8 mouse cellular contexts compared by ENCODE assay signal in genomic region chr6:22070603-22071322, GRCm38 (mm10).
DNase-seq lines count a peak whose midpoint lies in the region; ATAC-seq lines count a peak whose summit lies in the region.

No protein-coding gene starts in this region.

- peak overlapping the region; percentile 25 for H3K4me2 ChIP-seq in forebrain, embryonic 15.5 days (replicated peaks)
- H3K4me2 ChIP-seq in forebrain, embryonic 11.5 days (ENCODE audit: low read depth, low read length, severe bottlenecking): no peak overlapping the region
- H3K4me2 ChIP-seq in embryonic facial prominence, embryonic 12.5 days (replicated peaks): no peak overlapping the region
- peak overlapping the region; percentile 25; the same call in 1 of the 2 replicates for H3K4me2 ChIP-seq in midbrain, embryonic 15.5 days

- peaks cover 2% of the 10 kb centered on the region; the same call in 1 of the 2 replicates for H3K4me1 ChIP-seq in forebrain, embryonic 15.5 days
- no peaks in the 10 kb centered on the region for H3K4me1 ChIP-seq in forebrain, embryonic 11.5 days (replicated peaks; ENCODE audit: control insufficient read depth, insufficient read depth, low read length)
- H3K4me1 ChIP-seq in embryonic facial prominence, embryonic 12.5 days: no peaks in the 10 kb centered on the region
- H3K4me1 ChIP-seq in midbrain, embryonic 15.5 days: 0 out of 2 replicates have a peak, but pooled peaks cover 5% of the 10 kb centered on the region

- no peak for DNase-seq in forebrain, embryonic 11.5 days (ENCODE audit: low spot score)
- peak; percentile 3 to 4 for DNase-seq in left cerebral cortex, adult 18-20 months (ENCODE audit: low spot score in 2 of 2)
- no peak for DNase-seq in left cerebral cortex, adult 11 months (ENCODE audit: low spot score)
- DNase-seq in adrenal gland, postnatal 4 days (ENCODE audit: low spot score in 2 of 2): no peak

- H3K4me3 ChIP-seq in forebrain, embryonic 15.5 days: peak overlapping the region; percentile 4; the same call in 1 of the 2 replicates
- no peak overlapping the region for H3K4me3 ChIP-seq in forebrain, embryonic 11.5 days (ENCODE audit: low read depth, low read length)
- H3K4me3 ChIP-seq in embryonic facial prominence, embryonic 12.5 days: no peak overlapping the region
- H3K4me3 ChIP-seq in midbrain, embryonic 15.5 days: peak overlapping the region; percentile 12; the same call in 1 of the 2 replicates

- H3K27me3 ChIP-seq in forebrain, embryonic 15.5 days: no peaks in the 10 kb centered on the region
- no peaks in the 10 kb centered on the region for H3K27me3 ChIP-seq in forebrain, embryonic 11.5 days (ENCODE audit: control insufficient read depth, insufficient read depth, low read length)
- no peaks in the 10 kb centered on the region for H3K27me3 ChIP-seq in embryonic facial prominence, embryonic 12.5 days
- no peaks in the 10 kb centered on the region for H3K27me3 ChIP-seq in midbrain, embryonic 15.5 days (replicated peaks)

- ATAC-seq in forebrain, embryonic 15.5 days (replicated peaks): peak; percentile 57; the same call in 1 of the 2 replicates
- no peak for ATAC-seq in forebrain, embryonic 11.5 days (replicated peaks; ENCODE audit: low FRiP score)
- peak; percentile 15; the same call in 1 of the 2 replicates for ATAC-seq in embryonic facial prominence, embryonic 12.5 days (ENCODE audit: insufficient number of reproducible peaks, insufficient read depth, low FRiP score, low TSS enrichment)
- ATAC-seq in midbrain, embryonic 15.5 days (replicated peaks): peak; percentile 70
- no peak for ATAC-seq in megakaryocyte progenitor cell, adult 5-6 weeks (replicated peaks; ENCODE audit: poor library complexity)

- no peak overlapping the region for H3K27ac ChIP-seq in forebrain, embryonic 15.5 days (replicated peaks)
- no peak overlapping the region for H3K27ac ChIP-seq in forebrain, embryonic 11.5 days (ENCODE audit: low read depth, low read length)
- H3K27ac ChIP-seq in embryonic facial prominence, embryonic 12.5 days: no peak overlapping the region
- H3K27ac ChIP-seq in midbrain, embryonic 15.5 days: no peak overlapping the region; the same call in 1 of the 2 replicates

- 80% methylated on average over 15 of the region's 15 CpGs for WGBS in forebrain, embryonic 15.5 days
- 85% methylated on average over 15 of the region's 15 CpGs for WGBS in forebrain, embryonic 11.5 days
- WGBS in embryonic facial prominence, embryonic 12.5 days: 85% methylated on average over 15 of the region's 15 CpGs
- WGBS in midbrain, embryonic 15.5 days: 81% methylated on average over 15 of the region's 15 CpGs

- no peaks in the 10 kb centered on the region for H3K9me3 ChIP-seq in forebrain, embryonic 15.5 days
- no peaks in the 10 kb centered on the region for H3K9me3 ChIP-seq in forebrain, embryonic 11.5 days (ENCODE audit: control insufficient read depth, low read length)
- H3K9me3 ChIP-seq in embryonic facial prominence, embryonic 12.5 days: no peaks in the 10 kb centered on the region
- no peaks in the 10 kb centered on the region for H3K9me3 ChIP-seq in midbrain, embryonic 15.5 days

- no peaks in the 10 kb centered on the region for H3K36me3 ChIP-seq in forebrain, embryonic 15.5 days
- H3K36me3 ChIP-seq in forebrain, embryonic 11.5 days (ENCODE audit: control insufficient read depth, insufficient read depth, low read length): no peaks in the 10 kb centered on the region
- no peaks in the 10 kb centered on the region for H3K36me3 ChIP-seq in embryonic facial prominence, embryonic 12.5 days
- H3K36me3 ChIP-seq in midbrain, embryonic 15.5 days (replicated peaks): no peaks in the 10 kb centered on the region

- H3K9ac ChIP-seq in forebrain, embryonic 15.5 days (replicated peaks): no peak overlapping the region
- no peak overlapping the region for H3K9ac ChIP-seq in forebrain, embryonic 11.5 days (ENCODE audit: low read length)
- no peak overlapping the region for H3K9ac ChIP-seq in embryonic facial prominence, embryonic 12.5 days
- no peak overlapping the region for H3K9ac ChIP-seq in midbrain, embryonic 15.5 days

Comparison
In these comparisons a context has a peak if more than half of its experiments do, and no peak if none do; other contexts are left out.
1. ATAC-seq: peak in forebrain, embryonic 15.5 days (single experiment), embryonic facial prominence, embryonic 12.5 days (single experiment) and midbrain, embryonic 15.5 days (single experiment); none in forebrain, embryonic 11.5 days (single experiment) and megakaryocyte progenitor cell, adult 5-6 weeks (single experiment).
2. H3K4me2 ChIP-seq: peak in forebrain, embryonic 15.5 days (single experiment) and midbrain, embryonic 15.5 days (single experiment); none in forebrain, embryonic 11.5 days (single experiment) and embryonic facial prominence, embryonic 12.5 days (single experiment).
3. H3K4me3 ChIP-seq: peak in forebrain, embryonic 15.5 days (single experiment) and midbrain, embryonic 15.5 days (single experiment); none in forebrain, embryonic 11.5 days (single experiment) and embryonic facial prominence, embryonic 12.5 days (single experiment).
4. DNase-seq: peak in left cerebral cortex, adult 18-20 months (2 of 2); none in forebrain, embryonic 11.5 days (single experiment), left cerebral cortex, adult 11 months (single experiment) and adrenal gland, postnatal 4 days (0 of 2).